Mouse (Mus musculus) forebrain, postnatal 0 days (tissue): ENCODE measurements around the gene Pak1ip1. TPM values are rescaled to one million over a fixed set of nuclear protein-coding genes. Genes with fewer than 3 reads are reported as not detected.
"Not testable (repeated sequence)": the region's sequence is repeated elsewhere in the genome, so short reads cannot be mapped to it uniquely, and the experiment has no call there.

Experiments
- ATAC-seq: fragments of 200-750 bp; cut with Nextera tagmentation; 2 replicates; pipeline ENCODE4 v1.8.0; 2017; ENCODE audit warnings: mild to moderate bottlenecking, moderate library complexity
- DNase-seq: peaks from one replicate; pipeline ENCODE4 v3.0.0-alpha.2; 2015
- H3K27ac ChIP-seq: fragments of 300-500 bp; sonication (generic); 2 replicates; pipeline ENCODE4 v1.5.1; 2014; ENCODE audit warnings: low read depth, mild to moderate bottlenecking, antibody characterized with exemption, low read length, moderate library complexity, mixed read lengths
- H3K27me3 ChIP-seq: fragments of 300-500 bp; sonication (generic); 2 replicates; pipeline ENCODE4 v1.6.1; 2014; ENCODE audit warnings: mild to moderate bottlenecking, low read length, mixed read lengths; ENCODE audit not compliant: insufficient read depth
- H3K36me3 ChIP-seq: fragments of 300-500 bp; sonication (generic); 2 replicates; pipeline ENCODE4 v1.6.1; 2014; ENCODE audit warnings: mild to moderate bottlenecking, moderate library complexity; ENCODE audit not compliant: insufficient read depth
- H3K4me1 ChIP-seq: fragments of 300-500 bp; sonication (generic); 2 replicates; pipeline ENCODE4 v1.6.1; 2014; ENCODE audit warnings: antibody characterized with exemption; ENCODE audit not compliant: insufficient read depth
- H3K4me2 ChIP-seq: fragments of 300-500 bp; sonication (generic); 2 replicates; pipeline ENCODE4 v1.6.1; 2014; ENCODE audit warnings: low read depth, mild to moderate bottlenecking, moderate library complexity
- H3K4me3 ChIP-seq: fragments of 300-500 bp; sonication (generic); 2 replicates; pipeline ENCODE4 v1.5.1; 2014; ENCODE audit warnings: low read depth, low read length, mixed read lengths
- H3K9ac ChIP-seq: fragments of 300-500 bp; sonication (generic); 2 replicates; pipeline ENCODE4 v1.6.1; 2014; ENCODE audit warnings: mild to moderate bottlenecking
- H3K9me3 ChIP-seq: fragments of 300-500 bp; sonication (generic); 2 replicates; pipeline ENCODE4 v1.6.1; 2016; ENCODE audit warnings: low read length
- CTCF ChIP-seq: sonication (generic); IDR thresholded peaks from 2 replicates; pipeline ENCODE4 v1.5.1; 2016; ENCODE audit warnings: antibody characterized with exemption, control low read depth, low read depth
- WGBS: fragments of 180-500 bp; shearing (Covaris S2); extraction: QIAGEN DNeasy Blood & Tissue Kit; methylation state at CpG from one replicate; pipeline ENCODE4 v1.1.7; 2014; 5-methylcytosine and 5-hydroxymethylcytosine counted together
- polyA plus RNA-seq: library from polyadenylated mRNA; unstranded; fragments of >200 nt; fragmentation: Nextera tagmentation; extraction: Ambion mirVana; gene quantifications from 2 replicates; pipeline ENCODE4 v1.2.1, GENCODE M21; 2015
- total RNA-seq: library from RNA; depleted of rRNA; stranded (reverse); fragments of >200 nt; gene quantifications from 2 replicates; pipeline ENCODE4 v1.2.3, GENCODE M21; 2014

The Pak1ip1 gene
- total and polyA plus RNA-seq, 2 experiments from 2014 or later: 42.9 to 52.5 TPM

- no peak overlapping the region for H3K9ac ChIP-seq
- H3K36me3 ChIP-seq: no peaks in the 10 kb centered on the region
- DNase-seq (no peak), ATAC-seq (no peak)
- no peaks in the 10 kb centered on the region for H3K27me3 ChIP-seq
- TF ChIP-seq CTCF: no peak
- H3K27ac ChIP-seq: no peak overlapping the region
- WGBS: 61% methylated on average over 2 of the region's 2 CpGs
- no peak overlapping the region for H3K4me3 ChIP-seq
- no peaks in the 10 kb centered on the region for H3K9me3 ChIP-seq
- H3K4me1 ChIP-seq: no peaks in the 10 kb centered on the region
- no peak overlapping the region for H3K4me2 ChIP-seq
These were observed 12.4 kb upstream of the Pak1ip1 start for GRCm38 (mm10) chr13:40988418-40988817.

- Histone ChIP-seq H3K4me3 (no peak overlapping the region), H3K27me3 (no peaks in the 10 kb centered on the region), H3K36me3 (no peaks in the 10 kb centered on the region), H3K9ac (no peak overlapping the region), H3K27ac (no peak overlapping the region), H3K4me2 (no peak overlapping the region), H3K9me3 (no peaks in the 10 kb centered on the region), H3K4me1 (0 out of 2 replicates have a peak, but pooled peaks cover 1% of the 10 kb centered on the region)
- DNase-seq: peak; percentile 8
- WGBS: 2% methylated on average over 8 of the region's 8 CpGs
- ATAC-seq: no peak
- TF ChIP-seq CTCF: no peak
These were observed 6.1 kb upstream of the Pak1ip1 start for GRCm38 (mm10) chr13:40994487-40995263.

- H3K4me1 ChIP-seq, H3K9me3 ChIP-seq, H3K9ac ChIP-seq, H3K4me3 ChIP-seq, H3K27ac ChIP-seq, H3K4me2 ChIP-seq, H3K36me3 ChIP-seq, H3K27me3 ChIP-seq, DNase-seq, ATAC-seq: not testable (repeated sequence)
- 90% methylated on average over 5 of the region's 5 CpGs for WGBS
These were observed 2.3 kb upstream of the Pak1ip1 start for GRCm38 (mm10) chr13:40998537-40998936.

GRCm38 (mm10) chr13:41000140-41000925 lies 490 bp upstream of the Pak1ip1 start:
- under 1% methylated on average over 25 of the region's 25 CpGs for WGBS
- peak overlapping the region; percentile 88 for H3K4me2 ChIP-seq
- peaks cover 10% of the 10 kb centered on the region for H3K36me3 ChIP-seq
- peak; percentile 39 for ATAC-seq
- H3K9me3 ChIP-seq: no peaks in the 10 kb centered on the region
- peak overlapping the region; percentile 69 for H3K4me3 ChIP-seq
- peak overlapping the region; percentile 68 for H3K9ac ChIP-seq
- H3K27ac ChIP-seq: peak overlapping the region; percentile 98
- peak; percentile 71 for TF ChIP-seq CTCF
- DNase-seq: peak; percentile 55
- H3K4me1 ChIP-seq: peaks cover 10% of the 10 kb centered on the region
- no peaks in the 10 kb centered on the region for H3K27me3 ChIP-seq

- Histone ChIP-seq H3K4me1 (peaks cover 10% of the 10 kb centered on the region), H3K4me2 (peak overlapping the region; percentile 88), H3K9me3 (no peaks in the 10 kb centered on the region), H3K27ac (no peak overlapping the region), H3K27me3 (no peaks in the 10 kb centered on the region), H3K9ac (no peak overlapping the region), H3K36me3 (peaks cover 26% of the 10 kb centered on the region), H3K4me3 (peak overlapping the region; percentile 69)
- ATAC-seq (no peak), DNase-seq (no peak)
- no peak for TF ChIP-seq CTCF
- WGBS: 86% methylated on average over 5 of the region's 5 CpGs
These were observed 1.2 kb downstream of the Pak1ip1 start for GRCm38 (mm10) chr13:41002001-41002400.

- ATAC-seq (no peak), DNase-seq (no peak)
- peaks cover 63% of the 10 kb centered on the region for H3K36me3 ChIP-seq
- no peak overlapping the region for H3K27ac ChIP-seq
- H3K4me1 ChIP-seq: peaks cover 5% of the 10 kb centered on the region
- no peak overlapping the region for H3K9ac ChIP-seq
- TF ChIP-seq CTCF: no peak
- H3K27me3 ChIP-seq: no peaks in the 10 kb centered on the region
- H3K4me3 ChIP-seq: no peak overlapping the region
- H3K9me3 ChIP-seq: no peaks in the 10 kb centered on the region
- 96% methylated on average over 4 of the region's 4 CpGs for WGBS
- no peak overlapping the region for H3K4me2 ChIP-seq
These were observed 5.4 kb downstream of the Pak1ip1 start for GRCm38 (mm10) chr13:41006244-41006643.

GRCm38 (mm10) chr13:41008271-41008670 lies 7.4 kb downstream of the Pak1ip1 start:
- no peak for TF ChIP-seq CTCF
- no peaks in the 10 kb centered on the region for H3K27me3 ChIP-seq
- no peak overlapping the region for H3K4me2 ChIP-seq
- 91% methylated on average over 10 of the region's 10 CpGs for WGBS
- H3K4me3 ChIP-seq: no peak overlapping the region
- peaks cover 83% of the 10 kb centered on the region for H3K36me3 ChIP-seq
- H3K27ac ChIP-seq: no peak overlapping the region
- DNase-seq: no peak
- no peaks in the 10 kb centered on the region for H3K9me3 ChIP-seq
- no peak overlapping the region for H3K9ac ChIP-seq
- ATAC-seq: no peak
- H3K4me1 ChIP-seq: no peaks in the 10 kb centered on the region
